Mouse (Mus musculus) adrenal gland, postnatal 0 days (tissue): ENCODE measurements around the gene Wdr61. TPM values are rescaled to one million over a fixed set of nuclear protein-coding genes. Genes with fewer than 3 reads are reported as not detected.

Source experiments
- microRNA-seq: library from miRNA; unstranded; fragments of <30 nt; microRNA quantifications from one replicate; pipeline ENCODE4, GENCODE M21; 2016; ENCODE audit warnings: borderline replicate concordance; ENCODE audit not compliant: insufficient number of aligned reads
- polyA plus RNA-seq: library from polyadenylated mRNA; unstranded; fragments of >200 nt; fragmentation: Nextera tagmentation; extraction: Ambion mirVana; gene quantifications from 2 replicates; pipeline ENCODE4 v1.2.1, GENCODE M21; 2015

The Wdr61 gene
- polyA plus RNA-seq: 163 and 166 TPM in 2 replicates

DNA sequence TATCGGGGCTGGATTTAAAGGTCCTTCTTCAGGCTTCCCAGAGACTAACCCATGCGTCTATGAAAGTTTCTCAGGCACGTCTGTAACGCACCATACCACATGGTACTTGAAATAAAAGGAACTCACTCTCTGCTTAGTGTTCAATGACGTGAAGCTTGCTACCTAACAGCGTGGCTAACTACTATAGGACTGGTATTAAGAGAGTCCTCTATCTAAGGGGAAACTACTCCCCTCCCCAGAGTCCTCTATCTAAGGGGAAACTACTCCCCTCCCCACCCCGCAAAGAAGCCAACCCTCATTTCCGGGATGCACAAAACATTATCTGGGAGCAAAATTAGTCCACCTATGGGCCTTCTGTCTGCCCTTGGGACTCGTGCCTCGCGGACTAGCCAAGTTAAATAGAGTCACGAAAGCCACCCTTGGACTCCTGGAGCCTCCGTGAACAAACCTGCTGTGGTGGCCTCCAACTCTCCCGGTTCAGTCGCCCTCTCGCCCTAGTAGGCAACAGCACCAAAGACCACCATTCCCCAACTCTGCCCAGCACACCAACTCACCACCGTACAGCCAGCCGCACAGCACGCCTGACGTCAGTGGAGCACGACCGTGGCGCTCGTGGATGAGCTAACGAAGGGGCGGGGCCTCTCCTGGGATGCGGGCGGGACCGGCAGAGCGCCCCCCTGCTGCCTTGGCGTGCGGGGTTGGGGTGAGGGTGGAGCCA is at the start of gene Wdr61:
TSS of gene Wdr61 (minus strand) at position 599 of the 718 bp plus-strand sequence.

DNA sequence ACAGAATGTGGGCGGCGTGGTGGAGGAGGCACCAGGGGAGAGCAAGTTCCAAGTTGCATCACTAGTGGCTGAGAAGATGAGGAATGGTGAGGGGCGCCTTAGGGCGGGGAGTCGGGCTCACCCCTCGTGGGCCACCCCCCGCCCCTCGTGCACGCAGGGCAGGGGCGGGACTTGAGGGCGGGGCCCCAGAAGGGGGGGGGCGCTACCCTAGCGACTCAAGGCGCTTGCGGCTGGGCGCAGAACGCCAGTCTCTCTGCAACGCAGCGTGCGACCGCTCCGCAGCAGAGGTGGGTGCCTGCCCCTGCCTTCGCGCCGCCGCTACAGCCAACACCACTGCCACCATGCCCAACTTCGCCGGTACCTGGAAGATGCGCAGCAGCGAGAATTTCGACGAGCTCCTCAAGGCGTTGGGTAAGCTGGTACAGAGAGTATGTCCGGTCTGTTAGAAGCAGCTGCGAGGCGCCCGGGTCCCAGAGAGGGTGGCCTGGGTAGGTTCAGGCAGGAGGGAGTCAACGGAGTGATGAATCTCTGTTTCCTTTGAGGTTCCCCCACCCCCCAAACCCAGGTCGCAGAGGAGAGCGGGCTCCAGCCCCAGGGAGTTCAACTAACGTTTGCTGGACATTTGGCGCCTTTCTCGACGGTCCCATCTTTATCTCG is 30.4 kb upstream of the Wdr61 start, which contains the start of gene Crabp1:
TSS of gene Crabp1 (plus strand) at position 188 of the 657 bp plus-strand sequence.

DNA sequence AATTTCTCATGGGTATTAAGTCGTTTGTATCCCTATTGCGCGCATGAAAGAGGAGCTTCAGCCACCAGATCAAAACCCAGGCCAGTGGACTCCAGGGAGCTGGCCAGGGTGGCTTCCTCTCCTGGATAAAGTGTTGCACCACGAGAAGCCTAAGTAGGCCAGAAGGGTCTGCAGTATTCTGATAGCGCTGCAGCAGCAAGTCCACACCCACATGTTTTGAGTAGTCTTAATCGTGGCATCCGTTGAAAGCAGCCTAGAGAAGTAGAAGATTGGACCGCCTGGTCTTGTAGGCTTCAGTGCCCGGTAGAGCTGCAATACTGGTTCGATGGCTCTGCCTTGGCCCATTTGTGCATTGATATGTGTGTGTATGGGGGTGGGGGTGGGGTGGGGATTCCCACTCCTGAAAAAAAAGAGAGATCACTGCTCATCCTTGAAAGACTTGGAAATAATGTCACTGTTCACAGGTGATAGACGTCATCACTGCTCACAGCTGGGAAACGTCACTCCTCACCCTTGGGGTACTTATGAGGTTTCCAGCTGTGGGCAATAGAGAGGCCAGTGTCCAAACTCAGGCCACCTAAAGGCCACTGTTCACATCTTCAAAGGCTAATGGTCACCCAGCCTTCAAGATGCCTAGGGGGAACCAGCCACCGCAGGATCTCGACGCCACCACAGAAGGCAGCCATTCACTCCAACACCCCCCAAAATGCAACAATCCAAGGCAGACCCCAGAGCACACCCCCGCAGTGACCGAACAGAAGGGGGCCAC is 35.8 kb downstream of the Wdr61 start, which contains the start of gene Dnaja4:
TSS of gene Dnaja4 (plus strand) at position 556 of the 769 bp plus-strand sequence.

Small RNAs within 50 kb of the gene (microRNA-seq; reads per million reads assigned to microRNA genes)
- not detected for gene Mir5710

Other genes with a start within 250 kb of the Wdr61 start
- 8.7 and 8.9 TPM in 2 replicates for gene Dmxl2, start 232.9 kb downstream of the Wdr61 start, polyA plus RNA-seq
- not detected in 2 replicates for gene Sh2d7, start 195.5 kb downstream of the Wdr61 start, polyA plus RNA-seq
- gene Cib2, start 174.3 kb downstream of the Wdr61 start, polyA plus RNA-seq: 10.5 and 18.6 TPM in 2 replicates
- 59.0 and 113 TPM in 2 replicates for gene Idh3a, start 148.2 kb downstream of the Wdr61 start, polyA plus RNA-seq
- gene Acsbg1, start 72.6 kb downstream of the Wdr61 start, polyA plus RNA-seq: 116 and 335 TPM in 2 replicates
- gene Dnaja4, start 35.6 kb downstream of the Wdr61 start, polyA plus RNA-seq: 7.2 and 13.1 TPM in 2 replicates
- gene Crabp1, start 30.2 kb upstream of the Wdr61 start, polyA plus RNA-seq: 6.6 and 8.8 TPM in 2 replicates
- gene Ireb2, start 129.3 kb upstream of the Wdr61 start, polyA plus RNA-seq: 16.0 and 18.0 TPM in 2 replicates
- 2.0 and 2.2 TPM in 2 replicates for gene Hykk, start 182.8 kb upstream of the Wdr61 start, polyA plus RNA-seq
- 334 and 356 TPM in 2 replicates for gene Psma4, start 216.3 kb upstream of the Wdr61 start, polyA plus RNA-seq
- gene AY074887, start 216.5 kb upstream of the Wdr61 start, polyA plus RNA-seq: 0.79 and 1.4 TPM in 2 replicates
- 2.6 and 9.2 TPM in 2 replicates for gene Chrna5, start 246.4 kb upstream of the Wdr61 start, polyA plus RNA-seq